Mouse (Mus musculus): ENCODE data around the gene Haus2.

The Haus2 gene

DNA sequence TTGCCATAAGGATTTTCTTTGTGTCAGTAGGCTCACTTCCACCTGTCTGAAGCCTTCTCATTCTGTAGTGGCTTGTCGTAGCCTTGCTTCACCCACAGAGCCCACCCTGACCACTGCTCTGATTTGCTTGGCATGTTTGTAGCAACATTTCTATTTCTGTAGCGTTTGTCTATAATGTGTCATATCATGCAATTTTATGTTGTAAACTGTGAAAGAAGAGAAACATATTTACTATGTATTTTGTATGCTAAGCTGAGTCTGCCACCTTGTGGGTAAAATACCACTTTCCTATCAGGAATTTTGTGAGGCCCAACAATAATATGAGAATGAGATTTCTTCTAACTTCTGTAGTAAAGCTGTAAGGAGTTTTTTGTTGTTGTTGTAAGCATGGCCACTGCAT is 61.1 kb downstream of the Haus2 start:
- DNase-seq (ENCODE audit: low read depth), result peak; percentile 30
